Mouse (Mus musculus) heart, postnatal 0 days (tissue): ENCODE results near the gene Rabepk.
"Not testable (repeated sequence)": the region's sequence is repeated elsewhere in the genome, so short reads cannot be mapped to it uniquely, and the experiment has no call there.

ENCODE experiments used
- CTCF ChIP-seq: IDR thresholded peaks from 2 replicates; pipeline ENCODE4 v1.5.1; 2016; ENCODE audit warnings: antibody characterized with exemption, control low read depth, low read depth
- EP300 ChIP-seq: IDR thresholded peaks from 2 replicates; pipeline ENCODE4 v1.6.1; 2016; ENCODE audit warnings: antibody characterized with exemption, low read depth

DNA sequence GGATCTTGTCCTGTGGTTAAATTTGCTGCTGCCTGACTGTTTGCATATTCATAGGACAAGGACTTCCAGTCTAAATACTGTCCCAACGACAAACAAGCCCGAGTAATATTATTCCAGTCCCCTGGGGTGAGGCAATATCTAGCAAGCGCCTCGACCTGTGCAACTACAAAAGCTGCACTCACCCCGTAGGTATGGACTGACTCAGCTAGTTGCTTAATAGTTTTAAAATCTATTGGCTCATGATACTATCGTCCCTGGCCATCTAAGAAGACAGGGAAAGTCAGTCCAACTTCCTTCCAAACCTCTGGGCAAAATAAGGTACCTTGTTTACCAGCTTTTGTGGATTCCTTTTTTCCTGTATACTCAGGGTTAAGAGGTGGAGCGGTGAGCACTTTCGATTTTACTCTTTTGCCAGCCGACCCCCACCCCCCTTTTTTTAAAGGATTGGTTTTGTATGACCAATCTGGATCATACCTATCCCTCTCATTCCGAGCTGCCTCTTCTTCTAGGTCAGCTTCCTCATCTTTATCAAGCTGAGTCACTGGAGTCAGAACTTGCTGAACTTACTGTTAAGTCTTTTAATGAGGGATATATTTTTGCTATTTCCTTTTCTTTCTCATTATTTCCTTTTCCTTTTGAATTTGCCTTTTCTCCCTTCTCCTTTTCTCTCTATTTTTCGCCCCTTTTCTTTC lies 33.2 kb upstream of the Rabepk start, which contains the start of gene Gm34653:
- TF ChIP-seq CTCF, EP300: not testable (repeated sequence)
